Mouse (Mus musculus) liver, postnatal 0 days (tissue): ENCODE results near the gene Nfasc.

ENCODE experiments used
- CTCF ChIP-seq: sonication (generic); IDR thresholded peaks from 2 replicates; pipeline ENCODE4 v1.5.1; 2016; ENCODE audit warnings: antibody characterized with exemption, low read depth
- EP300 ChIP-seq: IDR thresholded peaks from 2 replicates; pipeline ENCODE4 v1.6.1; 2016; ENCODE audit warnings: antibody characterized with exemption, low read depth, mild to moderate bottlenecking

GRCm38 (mm10) chr1:132640256-132640655, 101.3 kb downstream of the Nfasc start:
- TF ChIP-seq CTCF (no peak), EP300 (no peak)
